Mouse (Mus musculus): ENCODE results near the gene Surf1.
"Not testable (repeated sequence)": the region's sequence is repeated elsewhere in the genome, so short reads cannot be mapped to it uniquely, and the experiment has no call there.

The Surf1 gene

DNA sequence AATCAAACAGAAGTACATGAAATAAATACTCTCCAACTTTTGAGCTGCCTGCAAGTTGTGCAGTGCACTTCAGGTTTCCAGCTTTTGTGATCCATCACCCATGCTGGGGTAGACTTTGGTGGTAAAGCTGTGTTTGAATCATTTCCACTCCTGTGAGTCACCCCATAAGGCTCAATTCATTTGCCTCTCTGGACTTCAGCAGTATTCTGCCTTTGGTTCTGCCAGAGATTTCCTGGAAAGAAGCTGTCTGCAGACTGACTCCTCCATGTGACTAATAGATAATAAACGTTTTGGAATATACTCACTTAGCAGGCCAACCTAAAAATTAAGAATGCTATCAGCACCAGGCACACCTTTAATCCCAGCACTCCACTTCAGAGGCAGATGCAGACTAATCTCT is 15.6 kb downstream of the Surf1 start:
- no peak for DNase-seq (ENCODE audit: low read depth, low spot score)

DNA sequence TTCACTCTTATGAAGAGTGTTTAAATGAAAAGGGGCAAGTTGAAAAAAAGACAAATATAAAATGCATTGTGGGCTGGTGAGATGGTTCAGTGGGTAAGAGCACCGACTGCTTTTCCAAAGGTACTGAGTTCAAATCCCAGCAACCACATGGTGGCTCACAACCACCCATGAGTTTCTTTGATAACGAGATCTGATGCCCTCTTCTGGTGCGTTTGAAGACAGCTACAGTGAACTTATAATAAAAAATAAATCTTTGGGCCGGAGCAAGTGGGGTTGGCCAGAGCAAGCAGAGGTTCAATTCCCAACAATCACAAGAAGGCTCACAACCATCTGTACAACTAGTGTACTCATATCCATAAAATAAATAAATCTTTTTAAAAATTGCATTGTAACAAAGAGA is 20.4 kb downstream of the Surf1 start:
- DNase-seq (ENCODE audit: low read depth, low spot score), result no peak

DNA sequence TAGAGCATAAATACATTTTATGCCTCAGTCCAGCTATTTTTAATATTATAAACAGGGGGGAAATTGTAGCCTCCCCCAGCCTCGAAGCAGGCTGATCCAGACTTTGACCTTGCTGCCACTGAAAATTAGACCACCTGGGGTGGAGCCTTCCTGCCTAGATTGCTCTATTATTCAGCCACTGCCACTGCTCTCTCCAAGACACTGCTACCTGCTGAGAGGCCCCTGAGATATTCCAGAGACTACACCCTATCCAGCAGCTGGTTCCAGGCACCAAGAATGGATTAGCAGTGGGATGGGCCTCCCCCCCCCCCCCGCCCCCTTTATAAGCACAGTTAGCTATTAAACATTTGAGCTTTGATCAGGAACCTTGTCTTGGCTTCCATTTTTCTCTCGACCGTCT is 30.2 kb downstream of the Surf1 start:
- not testable (repeated sequence) for DNase-seq (ENCODE audit: low read depth, low spot score)

DNA sequence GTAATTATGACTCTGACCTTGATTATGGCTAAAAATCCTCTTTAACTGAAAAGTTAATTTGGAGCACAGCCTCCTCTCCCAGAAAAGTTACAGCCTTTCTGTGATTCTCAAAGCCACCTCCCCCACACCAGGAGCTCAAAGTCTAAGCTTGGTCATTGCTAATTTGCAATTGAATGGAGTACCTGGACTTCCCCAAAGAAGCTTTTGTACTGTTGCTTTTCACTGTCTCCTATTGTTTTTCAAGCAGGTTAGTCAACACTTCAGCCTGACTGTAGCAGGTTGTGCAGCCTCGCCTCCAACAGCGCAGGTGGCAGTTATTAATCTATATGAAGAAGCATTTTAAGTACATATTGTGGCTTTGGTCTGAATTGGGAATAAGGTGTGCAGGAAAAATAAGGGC is 30.8 kb downstream of the Surf1 start:
- not testable (repeated sequence) for DNase-seq (ENCODE audit: low read depth, low spot score)

DNA sequence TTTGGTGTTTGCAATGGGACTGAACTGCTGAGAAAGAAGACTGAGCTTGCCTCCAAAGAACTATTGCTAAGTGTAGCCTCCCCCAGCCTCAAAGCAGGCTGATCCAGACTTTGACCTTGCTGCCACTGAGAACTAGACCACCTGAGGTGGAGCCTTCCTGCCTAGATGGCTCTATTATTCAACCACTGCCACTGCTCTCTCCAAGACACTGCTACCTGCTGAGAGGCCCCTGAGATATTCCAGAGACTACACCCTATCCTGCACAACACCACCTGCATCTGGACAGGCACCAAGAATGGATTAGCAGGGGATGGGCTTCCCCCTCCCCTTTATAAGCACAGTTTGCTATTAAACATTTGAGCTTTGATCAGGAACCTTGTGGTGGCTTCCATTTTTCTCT is 37.8 kb downstream of the Surf1 start:
- no peak for DNase-seq (ENCODE audit: low read depth, low spot score)

DNA sequence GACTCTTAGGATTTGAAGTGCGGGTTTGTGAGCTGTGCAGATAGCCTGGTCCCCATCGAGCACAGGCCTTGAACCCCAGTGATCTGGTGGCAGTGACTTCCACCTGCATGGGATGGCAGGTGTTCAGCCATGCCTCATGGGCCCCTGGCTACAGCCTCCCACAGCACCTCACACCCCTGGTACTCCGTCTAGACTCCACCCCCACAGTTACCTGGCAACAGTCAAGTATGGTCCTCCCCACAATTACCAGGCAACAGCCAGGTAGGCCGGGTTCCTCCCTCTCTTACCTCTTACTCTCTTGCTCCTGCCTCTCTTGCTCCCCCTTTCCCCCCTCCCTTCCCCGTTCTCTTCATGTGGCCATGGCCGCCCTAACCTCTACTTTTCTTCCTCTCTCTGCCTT is 45.7 kb downstream of the Surf1 start:
- no peak for DNase-seq (ENCODE audit: low read depth, low spot score)

DNA sequence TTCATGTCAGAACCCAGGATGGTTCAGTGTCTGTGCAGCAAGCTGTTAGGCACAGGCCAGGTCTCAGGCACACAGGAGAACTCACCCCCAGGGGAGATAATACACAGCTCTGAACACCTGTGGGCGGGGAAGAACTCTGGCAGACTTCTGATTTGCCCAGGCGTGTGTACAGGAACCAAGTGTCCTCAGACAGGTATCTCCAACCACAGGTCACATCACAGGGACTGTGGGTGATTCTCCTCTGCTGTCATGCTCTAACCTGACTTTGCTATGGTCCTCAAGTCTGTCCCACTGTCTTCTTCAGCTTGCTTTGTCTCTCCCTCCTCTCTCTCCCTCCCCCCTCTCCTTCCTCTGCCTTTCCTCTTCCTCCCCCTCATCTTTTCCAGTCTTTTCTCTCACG is 51.5 kb downstream of the Surf1 start, which contains the start of gene Abo:
Gene Abo (minus strand): TSS at position 101 of the 400 bp plus-strand sequence.
- DNase-seq (ENCODE audit: low read depth, low spot score), result no peak
